Mouse (Mus musculus): ENCODE data around the gene Nup210.

DNA sequence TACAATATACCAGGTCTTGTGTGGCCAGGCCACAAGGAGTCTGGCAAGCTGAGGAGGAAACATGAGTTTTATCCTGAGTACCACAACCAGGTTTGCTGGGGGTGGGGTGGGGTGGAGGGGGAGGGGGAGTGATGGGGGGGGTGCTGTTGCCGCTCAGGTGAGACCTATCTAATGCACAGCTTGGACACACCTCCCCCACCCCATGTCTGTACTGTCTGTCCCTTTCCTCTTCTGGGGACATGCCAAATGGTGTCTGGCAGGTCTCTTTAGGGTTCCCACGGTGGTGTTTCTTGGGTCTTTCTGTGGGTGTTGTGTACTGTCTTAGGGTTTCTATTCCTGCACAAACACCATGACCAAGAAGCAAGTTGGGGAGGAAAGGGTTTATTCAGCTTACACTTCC lies 44.3 kb upstream of the Nup210 start:
- TF ChIP-seq CTCF (IDR thresholded peaks at IDR 0.05; ENCODE audit: low read depth), result no peak
- TF ChIP-seq EP300 (IDR thresholded peaks at IDR 0.05; ENCODE audit: low read depth), result no peak
